Mouse (Mus musculus) retina, embryonic 14.5 days (tissue): ENCODE results near the gene Tcp1.
"Not testable (repeated sequence)": the region's sequence is repeated elsewhere in the genome, so short reads cannot be mapped to it uniquely, and the experiment has no call there.

Experiments used
- DNase-seq: peaks from one replicate; pipeline ENCODE4 v3.0.0-alpha.2; 2015; ENCODE audit warnings: low spot score

Gene Tcp1

GRCm38 (mm10) chr17:12915881-12916583 lies 531 bp downstream of the Tcp1 start, which contains the start of gene Mrpl18:
Gene Mrpl18, minus strand, starts transcription at chr17:12916345.
- DNase-seq, result peak; percentile 100

GRCm38 (mm10) chr17:12916588-12917380 lies 1.3 kb downstream of the Tcp1 start:
- DNase-seq, result no peak

- no peak for DNase-seq
Measured at GRCm38 (mm10) chr17:12921073-12921472, 5.6 kb downstream of the Tcp1 start.

GRCm38 (mm10) chr17:12925001-12925400 lies 9.5 kb downstream of the Tcp1 start:
- DNase-seq, result no peak

- no peak for DNase-seq
Measured at GRCm38 (mm10) chr17:12925703-12926180, 10.2 kb downstream of the Tcp1 start.

- not testable (repeated sequence) for DNase-seq
Measured at GRCm38 (mm10) chr17:12931576-12931975, 16.1 kb downstream of the Tcp1 start.

GRCm38 (mm10) chr17:12935719-12936118 lies 20.2 kb downstream of the Tcp1 start:
- DNase-seq, result no peak

- DNase-seq, result no peak
Measured at GRCm38 (mm10) chr17:12937412-12937970, 22.0 kb downstream of the Tcp1 start.

GRCm38 (mm10) chr17:12938077-12938476 lies 22.6 kb downstream of the Tcp1 start:
- DNase-seq, result no peak

GRCm38 (mm10) chr17:12939377-12940148 lies 24.1 kb downstream of the Tcp1 start:
- not testable (repeated sequence) for DNase-seq

GRCm38 (mm10) chr17:12940151-12940805 lies 24.8 kb downstream of the Tcp1 start, which contains the start of gene Acat3:
Gene Acat3, minus strand, starts transcription at chr17:12940600.
- peak; percentile 23 for DNase-seq

GRCm38 (mm10) chr17:12941543-12942260 lies 26.2 kb downstream of the Tcp1 start:
- DNase-seq, result no peak

GRCm38 (mm10) chr17:12942459-12943162 lies 27.1 kb downstream of the Tcp1 start:
- DNase-seq, result no peak

- no peak for DNase-seq
Measured at GRCm38 (mm10) chr17:12949669-12950068, 34.2 kb downstream of the Tcp1 start.

- no peak for DNase-seq
Measured at GRCm38 (mm10) chr17:12956664-12957063, 41.2 kb downstream of the Tcp1 start.

- not testable (repeated sequence) for DNase-seq
Measured at GRCm38 (mm10) chr17:12959377-12959776, 43.9 kb downstream of the Tcp1 start.

- DNase-seq, result peak; percentile 96
Measured at GRCm38 (mm10) chr17:12960331-12960873, 44.9 kb downstream of the Tcp1 start, which contains the start of gene Acat2. Gene Acat2, minus strand, starts transcription at chr17:12960747.

GRCm38 (mm10) chr17:12963476-12963875 lies 48.0 kb downstream of the Tcp1 start:
- no peak for DNase-seq

- DNase-seq, result no peak
Measured at GRCm38 (mm10) chr17:12967173-12967572, 51.7 kb downstream of the Tcp1 start.

GRCm38 (mm10) chr17:12973851-12974250 lies 58.4 kb downstream of the Tcp1 start:
- DNase-seq, result no peak
